Mouse (Mus musculus) monocyte, adult 2 months (primary cell): ENCODE results near the gene Eepd1.

Source experiments
- DNase-seq, 2 experiments: peaks; one replicate each; pipeline ENCODE4 v3.0.0; 2022; ENCODE audit warnings: low spot score in 2 of 2, low read depth in 1 of 2

Eepd1 gene

DNA sequence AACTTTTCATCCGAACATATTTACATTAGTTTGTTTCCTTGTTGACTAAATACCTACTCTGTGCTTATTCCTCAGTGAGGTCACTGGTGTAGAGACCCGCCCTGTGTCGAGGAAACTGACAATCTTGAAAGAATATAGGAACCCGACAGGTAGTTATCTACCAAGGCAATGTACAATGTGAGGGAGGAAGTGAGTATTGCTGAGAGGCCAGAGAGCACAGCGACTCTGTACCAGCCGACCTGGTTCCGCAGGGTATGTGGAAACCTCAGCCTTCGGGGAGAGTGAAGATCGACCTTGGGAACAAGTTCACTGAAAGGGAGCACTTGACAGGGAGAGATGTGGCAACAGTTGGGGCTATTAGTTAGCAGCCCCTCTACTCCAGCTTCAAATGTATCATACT is 7.2 kb downstream of the Eepd1 start:
- no peak for DNase-seq

- no peak for DNase-seq
Observed at GRCm38 (mm10) chr9:25489221-25489960, 8.0 kb downstream of the Eepd1 start.

DNA sequence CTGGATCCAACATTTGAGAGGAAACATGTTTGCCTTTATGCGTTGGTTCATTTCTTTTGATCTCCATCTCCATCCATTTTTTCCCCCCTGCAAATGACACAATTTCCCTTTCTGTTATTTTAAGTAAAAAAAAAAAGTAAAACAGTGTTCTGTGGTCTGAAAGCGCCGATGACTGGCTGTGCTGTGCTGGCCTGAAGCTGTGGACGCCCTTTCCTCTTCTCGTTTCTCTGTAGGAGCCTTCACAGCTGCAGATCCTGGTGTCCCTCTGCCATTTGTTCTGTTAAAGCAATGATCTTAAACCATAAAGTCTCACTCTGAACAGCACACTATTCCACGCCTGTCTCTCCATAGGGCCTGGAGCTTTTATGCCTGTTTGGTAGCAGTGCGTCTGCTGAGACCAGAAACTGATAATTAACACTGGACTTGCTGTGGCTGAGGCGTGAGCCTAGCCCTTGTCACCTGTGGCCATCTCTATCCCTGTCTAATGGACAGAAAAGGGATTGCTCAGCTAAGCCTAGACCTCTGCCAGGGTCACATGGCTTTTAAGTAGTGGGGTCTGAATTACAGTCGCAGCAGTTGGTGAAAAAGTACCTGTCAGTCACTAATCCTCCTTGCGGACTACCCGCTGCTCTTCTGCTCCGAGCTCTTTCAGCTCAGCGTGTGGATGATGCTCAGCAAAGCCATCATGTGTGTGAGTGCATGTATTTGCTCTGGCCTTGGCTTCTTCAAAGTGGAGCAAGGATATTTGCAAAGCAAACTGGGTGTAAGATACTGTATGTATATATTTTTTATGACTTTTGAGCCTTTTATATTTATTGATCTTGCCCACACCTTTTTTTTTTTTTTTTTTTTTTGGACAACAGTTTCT is 9.2 kb downstream of the Eepd1 start:
- no peak for DNase-seq

DNA sequence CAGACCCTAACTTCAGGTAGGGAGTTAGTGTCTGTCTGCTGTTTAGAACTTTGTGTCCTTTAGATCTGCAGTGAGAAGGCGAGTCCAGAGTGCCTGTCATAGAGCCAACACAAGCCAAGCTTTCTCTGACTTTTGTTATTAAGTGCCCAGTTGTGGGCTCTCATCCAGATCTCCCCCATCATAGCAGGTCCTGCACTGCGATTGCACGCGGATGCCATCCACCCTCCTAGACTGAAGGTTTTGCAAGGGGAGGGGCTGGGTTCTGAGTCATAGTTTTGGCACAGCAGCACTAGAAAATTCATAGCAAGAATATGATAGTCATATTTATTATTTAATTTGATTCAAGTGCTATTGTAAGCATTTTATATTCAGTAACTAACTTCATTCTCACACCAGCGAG is 12.6 kb downstream of the Eepd1 start:
- DNase-seq, result no peak

- DNase-seq, result no peak
Observed at GRCm38 (mm10) chr9:25495601-25496000, 14.3 kb downstream of the Eepd1 start.

DNA sequence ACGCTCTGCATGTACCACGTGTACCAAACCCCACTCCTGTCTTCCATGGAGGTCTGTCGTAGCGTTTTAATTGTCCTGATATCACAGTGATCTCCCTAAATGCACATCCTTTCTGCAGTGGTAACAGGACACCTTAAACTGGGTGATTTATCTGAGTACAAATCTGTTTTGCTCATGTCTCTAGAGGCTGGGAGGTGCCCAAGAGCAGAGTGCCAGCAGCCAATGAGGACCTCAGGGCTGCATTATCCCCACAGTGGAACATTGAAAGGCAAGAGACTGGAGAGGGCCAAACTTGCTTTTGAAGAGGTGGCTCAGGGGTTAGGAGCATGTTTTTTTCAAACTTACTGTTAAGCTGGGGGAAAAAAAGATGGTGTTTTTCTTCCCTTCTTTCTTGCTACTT is 14.8 kb downstream of the Eepd1 start:
- no peak for DNase-seq

- DNase-seq, result no peak
Observed at GRCm38 (mm10) chr9:25496703-25497102, 15.4 kb downstream of the Eepd1 start.

DNA sequence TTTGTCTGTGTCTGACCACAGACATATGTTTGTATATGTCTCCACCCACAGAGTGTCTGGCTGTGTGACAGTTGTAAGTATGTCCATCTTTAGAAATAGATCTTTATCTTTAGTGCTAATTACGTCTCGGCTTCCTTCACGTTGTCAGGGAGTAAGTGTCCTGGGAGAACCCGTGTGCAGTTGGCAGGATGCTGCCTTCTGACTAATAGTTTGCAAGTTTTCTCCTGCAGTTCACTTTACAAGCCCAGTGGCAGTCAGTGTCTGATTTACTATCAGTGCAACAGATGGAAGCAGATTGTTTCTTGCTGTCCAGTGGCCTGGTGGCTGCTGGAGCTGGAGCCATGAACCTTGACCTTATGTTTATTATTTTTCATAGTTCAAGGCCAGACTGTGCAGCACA is 17.4 kb downstream of the Eepd1 start:
- DNase-seq, result no peak

DNA sequence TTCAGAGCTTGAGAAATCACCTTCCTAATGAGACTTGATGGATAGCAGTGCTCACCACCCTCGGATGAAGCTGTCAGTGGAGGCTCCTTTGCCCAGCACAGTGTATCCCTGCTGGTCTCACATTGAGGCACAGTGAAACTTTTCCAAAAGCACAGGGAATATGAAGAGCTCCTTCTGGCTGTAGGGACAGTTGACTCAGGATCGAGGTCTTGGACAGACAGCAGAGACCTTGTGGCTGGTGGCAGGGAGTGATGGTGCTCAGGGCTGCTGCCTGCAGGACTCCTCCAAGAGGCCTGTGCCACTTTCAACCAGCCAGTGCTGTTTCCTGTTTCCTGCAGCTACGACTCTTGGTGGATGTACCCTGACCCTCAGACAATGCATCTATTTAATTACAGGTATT is 18.0 kb downstream of the Eepd1 start:
- DNase-seq, result no peak

DNA sequence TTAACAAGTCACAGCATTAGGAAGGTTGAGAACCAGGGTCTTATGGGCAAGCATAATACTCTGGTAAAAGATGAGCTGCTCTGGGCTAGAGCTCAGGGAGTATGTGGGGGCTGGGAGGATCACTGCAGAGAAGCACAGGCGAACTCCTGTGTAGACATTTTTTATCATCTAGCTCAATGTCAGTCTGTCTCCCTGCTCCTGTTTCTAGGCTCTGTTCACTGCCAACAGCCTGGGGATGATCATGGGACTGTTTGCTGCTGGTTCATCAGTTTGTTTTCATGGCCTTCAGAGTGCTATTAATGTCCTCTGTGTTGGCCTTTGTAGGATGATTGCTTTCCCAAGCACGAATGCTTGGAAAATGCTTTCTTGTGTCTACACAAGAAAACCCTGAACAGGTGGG is 18.7 kb downstream of the Eepd1 start:
- no peak for DNase-seq

DNA sequence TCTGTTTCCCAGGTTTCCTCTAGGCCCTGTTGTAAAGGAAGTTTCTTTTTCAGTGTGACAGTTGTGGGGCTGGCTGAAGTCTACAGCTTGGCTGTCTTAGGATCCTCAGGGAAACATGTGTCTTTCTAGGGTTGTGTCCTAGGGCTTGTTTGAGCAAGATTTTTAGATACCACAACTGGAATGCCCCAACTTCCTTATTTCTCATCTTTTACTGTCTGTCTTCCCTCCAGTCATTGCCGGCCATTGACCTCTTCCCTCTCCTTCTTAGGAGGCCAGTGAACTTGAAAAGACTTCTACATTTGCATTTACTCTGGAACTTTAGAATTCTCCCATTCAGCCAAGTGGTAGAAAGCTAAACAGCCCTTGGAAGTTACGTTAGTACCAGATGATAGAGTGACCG is 27.5 kb downstream of the Eepd1 start:
- DNase-seq, result peak in 1 of 2 experiments; percentile 15

- DNase-seq, result peak; percentile 58 to 64
Observed at GRCm38 (mm10) chr9:25510572-25510971, 29.2 kb downstream of the Eepd1 start.

GRCm38 (mm10) chr9:25513050-25513449 is 31.7 kb downstream of the Eepd1 start:
- DNase-seq, result no peak

DNA sequence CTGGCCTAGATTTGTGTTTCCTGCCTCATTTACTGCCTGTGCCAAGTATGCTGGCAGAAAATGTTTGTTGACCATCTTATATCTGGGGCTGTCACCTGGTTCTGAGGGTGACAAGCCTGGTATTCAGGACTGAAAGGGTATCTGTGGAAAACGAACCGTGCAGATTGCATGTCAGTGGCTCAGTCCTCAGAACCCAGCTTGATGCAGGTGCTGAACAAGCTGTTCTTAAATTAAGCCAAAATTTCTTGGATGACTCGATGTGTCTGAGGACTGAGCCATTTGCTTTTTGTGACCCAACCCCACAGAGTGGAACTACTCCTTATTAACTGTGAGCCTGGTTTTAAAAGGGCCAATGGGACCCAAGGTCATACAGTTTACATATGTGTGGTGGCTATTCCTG is 32.2 kb downstream of the Eepd1 start:
- DNase-seq, result no peak

GRCm38 (mm10) chr9:25516640-25517039 is 35.3 kb downstream of the Eepd1 start:
- no peak for DNase-seq

DNA sequence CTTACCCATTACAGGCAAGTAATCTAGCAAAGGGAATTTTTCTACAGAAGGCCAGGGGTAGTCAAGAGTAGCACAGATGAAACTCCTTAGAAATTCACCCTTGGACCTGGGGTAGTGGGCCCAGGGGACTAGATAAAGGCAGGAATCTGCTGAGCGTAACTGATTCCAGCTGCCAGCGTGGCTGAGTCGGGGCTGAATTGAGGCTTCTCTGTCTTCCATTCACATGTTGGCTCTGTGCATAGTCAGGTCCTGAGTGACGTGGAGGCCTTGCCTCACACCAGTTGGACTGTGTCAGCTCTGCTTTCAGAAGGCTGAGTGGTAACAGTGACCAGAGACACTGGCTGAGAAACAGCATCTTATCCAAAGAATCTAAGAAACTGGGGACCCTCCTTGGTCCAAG is 36.6 kb downstream of the Eepd1 start:
- DNase-seq, result no peak

- no peak for DNase-seq
Observed at GRCm38 (mm10) chr9:25519193-25519592, 37.8 kb downstream of the Eepd1 start.

- no peak for DNase-seq
Observed at GRCm38 (mm10) chr9:25520826-25521225, 39.5 kb downstream of the Eepd1 start.

- no peak for DNase-seq
Observed at GRCm38 (mm10) chr9:25521825-25522224, 40.5 kb downstream of the Eepd1 start.

DNA sequence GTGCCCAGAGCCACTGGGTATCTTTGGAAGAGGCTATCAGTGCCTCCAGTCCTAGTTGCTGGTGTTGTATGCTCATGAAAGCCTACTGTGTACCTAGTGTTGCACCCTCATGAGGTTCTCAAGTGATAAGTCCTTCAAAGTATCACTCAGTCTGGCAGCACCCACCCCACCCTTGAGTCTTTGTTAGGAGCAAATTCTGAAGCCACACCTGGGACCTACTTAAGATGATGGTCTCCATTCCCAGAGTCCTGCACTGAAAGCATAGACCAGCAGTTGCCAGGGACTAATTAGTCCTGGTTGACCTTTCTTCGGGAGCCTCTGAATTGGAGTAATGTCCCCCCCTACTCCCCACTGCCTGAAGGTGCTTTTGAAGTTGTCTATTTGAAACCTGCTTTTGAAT is 45.2 kb downstream of the Eepd1 start:
- DNase-seq, result no peak

- no peak for DNase-seq
Observed at GRCm38 (mm10) chr9:25526927-25527337, 45.6 kb downstream of the Eepd1 start.

DNA sequence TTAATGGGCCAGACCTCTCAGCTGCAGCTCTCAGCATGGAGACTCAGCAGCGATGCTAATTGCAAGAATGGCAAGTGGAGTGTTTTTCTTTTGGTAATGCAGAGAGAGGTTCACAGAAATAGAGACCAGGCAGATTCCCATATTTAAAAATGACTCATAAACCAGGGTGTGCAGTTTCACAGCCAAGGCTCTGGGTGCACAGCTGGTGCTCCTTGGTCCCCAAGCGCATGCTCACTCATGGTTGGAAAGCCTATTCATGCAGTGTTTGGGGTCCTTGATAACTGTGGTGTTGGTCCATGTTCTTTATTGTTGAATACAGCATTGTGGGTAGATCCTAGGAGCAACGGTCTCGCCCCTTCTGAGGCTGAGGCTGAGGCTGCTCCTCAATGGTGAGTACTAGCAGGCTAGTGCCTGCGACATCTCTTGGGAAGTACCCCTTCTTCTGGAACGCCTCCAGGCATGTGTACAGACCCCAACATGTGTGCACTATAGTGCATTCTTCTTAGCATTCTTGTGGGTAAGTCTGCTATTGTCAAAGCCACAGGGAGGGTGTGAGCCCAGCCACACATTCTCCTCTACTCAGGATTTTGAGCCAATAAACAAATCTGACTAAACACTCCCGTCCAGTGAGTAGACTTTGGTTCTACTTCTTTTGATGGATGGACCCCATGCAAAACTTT is 46.2 kb downstream of the Eepd1 start:
- no peak for DNase-seq
